Mouse (Mus musculus) small intestine, adult 2 months (tissue): ENCODE measurements around the gene Cltb.

Experiments
- CTCF ChIP-seq: fragments of 200-500 bp; IDR thresholded peaks from 2 replicates; pipeline ENCODE4 v1.5.1; 2012; ENCODE audit warnings: low read depth, mild to moderate bottlenecking, control low read depth, inconsistent platforms, low read length, moderate library complexity, mixed read lengths; ENCODE audit not compliant: insufficient replicate concordance, insufficient read length; ENCODE audit errors: extremely low read depth
- POLR2A ChIP-seq: fragments of 200-500 bp; IDR thresholded peaks from 2 replicates; pipeline ENCODE4 v1.6.1; 2012; ENCODE audit warnings: low read depth, mild to moderate bottlenecking, control low read depth, inconsistent platforms, low read length, moderate library complexity

DNA sequence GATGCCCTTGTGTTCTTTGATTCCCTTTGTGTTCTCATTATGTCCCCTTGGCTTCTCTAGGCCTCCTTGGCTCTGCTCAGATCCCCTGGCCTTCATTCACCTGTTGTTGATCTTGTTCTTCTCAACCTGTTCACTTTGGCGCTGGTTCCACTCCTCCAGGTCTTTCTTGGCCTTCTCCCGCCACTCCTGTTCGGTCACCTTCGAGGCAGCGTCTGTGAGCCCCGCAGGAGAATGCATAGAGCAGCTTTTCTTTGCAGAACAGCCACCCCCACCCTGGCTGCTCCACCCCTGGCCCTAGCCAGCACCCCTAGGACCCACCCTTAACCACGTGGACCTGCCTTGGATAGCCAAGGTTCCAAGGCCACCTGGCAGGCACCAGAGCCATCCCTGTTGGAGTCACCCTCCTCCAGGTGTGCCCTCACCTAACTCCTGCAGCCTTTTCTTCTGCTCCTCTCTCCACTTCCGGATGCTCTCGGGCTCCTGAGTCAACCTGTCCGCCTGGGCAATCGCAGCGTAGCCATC, 12.5 kb downstream of the Cltb start:
- TF ChIP-seq CTCF (no peak), POLR2A (no peak)
